Mouse (Mus musculus): ENCODE measurements around the gene Cox11.

- TF ChIP-seq CTCF (IDR thresholded peaks at IDR 0.05; ENCODE audit: control insufficient read depth, insufficient read depth, insufficient read length) (no peak), MYOD1 (IDR thresholded peaks at IDR 0.05; ENCODE audit: control insufficient read depth, insufficient read length, low read depth) (no peak), USF1 (IDR thresholded peaks at IDR 0.05; ENCODE audit: low read depth) (no peak), CEBPB (IDR thresholded peaks at IDR 0.05; ENCODE audit: low read depth) (no peak)
Measured at GRCm38 (mm10) chr11:90677771-90678288, 39.9 kb downstream of the Cox11 start.
